Mouse (Mus musculus): ENCODE results near the gene Mex3d.

DNA sequence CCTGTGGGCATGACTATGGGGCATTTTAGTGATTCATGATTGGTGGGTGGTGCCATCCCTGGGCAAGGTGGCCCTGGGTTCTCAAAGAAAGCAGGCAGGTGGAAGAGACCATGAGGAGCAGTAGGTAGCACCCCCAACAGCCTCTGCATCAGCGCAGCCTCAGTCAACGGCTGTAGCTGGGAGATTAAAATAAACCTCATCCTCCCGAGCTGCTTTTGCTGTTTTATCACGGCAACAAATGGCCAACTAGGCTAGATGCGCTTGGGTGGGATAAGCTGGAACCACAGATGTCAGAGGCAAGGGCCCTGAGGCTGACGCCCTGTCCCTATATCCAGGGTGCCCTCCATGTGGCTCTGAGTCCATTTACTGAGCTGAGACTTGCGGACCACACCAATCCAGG lies 2.8 kb downstream of the Mex3d start:
- TF ChIP-seq TAL1 (IDR thresholded peaks at IDR 0.05; ENCODE audit: low read length) (peak; percentile 54; the same call in 2 of the 3 replicates), GATA1 (IDR thresholded peaks at IDR 0.05; ENCODE audit: low read length) (no peak)

All from erythroblast, embryonic 14.5 days (primary cell).